Mouse (Mus musculus): ENCODE results near the gene Vgf. TPM values are rescaled to one million over a fixed set of nuclear protein-coding genes. Genes with fewer than 3 reads are reported as not detected.

The Vgf gene
- polyA plus RNA-seq, 2 experiments = 0.11 to 0.21 TPM

GRCm38 (mm10) chr5:137070881-137071605 lies 44.9 kb downstream of the Vgf start:
- peaks cover 9% of the 10 kb centered on the region for H3K4me1 ChIP-seq (ENCODE audit: control insufficient read depth, insufficient read depth, low read length)
- H3K9me3 ChIP-seq (ENCODE audit: control insufficient read depth, low read length) = no peaks in the 10 kb centered on the region
- DNase-seq (ENCODE audit: low spot score) = no peak
- H3K4me2 ChIP-seq (replicated peaks; ENCODE audit: low read depth, low read length, severe bottlenecking) = no peak overlapping the region
- no peak for ATAC-seq (ENCODE audit: low FRiP score, low read depth)
- TF ChIP-seq POLR2A (IDR thresholded peaks at IDR 0.05; ENCODE audit: borderline replicate concordance, extremely low read depth, insufficient read depth, insufficient read length) = no peak
- H3K27ac ChIP-seq (replicated peaks; ENCODE audit: low read depth, low read length) = no peak overlapping the region
- H3K27me3 ChIP-seq (ENCODE audit: control insufficient read depth, insufficient read depth, low read length) = no peaks in the 10 kb centered on the region
- WGBS = 86% methylated on average over 19 of the region's 19 CpGs
- H3K36me3 ChIP-seq (ENCODE audit: control insufficient read depth, insufficient read depth, low read length) = no peaks in the 10 kb centered on the region
- H3K4me3 ChIP-seq (replicated peaks; ENCODE audit: low read length) = no peak overlapping the region
- H3K9ac ChIP-seq (ENCODE audit: low read depth, low read length, severe bottlenecking) = no peak overlapping the region

- Histone ChIP-seq H3K9me3 (ENCODE audit: control insufficient read depth, low read length) (no peaks in the 10 kb centered on the region), H3K27ac (replicated peaks; ENCODE audit: low read depth, low read length) (peak within 1 kb of the TSS; percentile 58), H3K9ac (ENCODE audit: low read depth, low read length, severe bottlenecking) (peak within 1 kb of the TSS; percentile 40; the same call in 1 of the 2 replicates), H3K4me1 (ENCODE audit: control insufficient read depth, insufficient read depth, low read length) (peaks cover 9% of the 10 kb centered on the region), H3K4me2 (replicated peaks; ENCODE audit: low read depth, low read length, severe bottlenecking) (peak within 1 kb of the TSS; percentile 48), H3K27me3 (ENCODE audit: control insufficient read depth, insufficient read depth, low read length) (no peaks in the 10 kb centered on the region), H3K4me3 (replicated peaks; ENCODE audit: low read length) (peak within 1 kb of the TSS; percentile 26), H3K36me3 (ENCODE audit: control insufficient read depth, insufficient read depth, low read length) (no peaks in the 10 kb centered on the region)
- peak; percentile 97 for ATAC-seq (ENCODE audit: low FRiP score, low read depth)
- 16% methylated on average over 23 of the region's 23 CpGs for WGBS
- peak; percentile 88 for DNase-seq (ENCODE audit: low spot score)
- TF ChIP-seq POLR2A (IDR thresholded peaks at IDR 0.05; ENCODE audit: borderline replicate concordance, extremely low read depth, insufficient read depth, insufficient read length) = peak; percentile 80; the same call in 1 of the 2 replicates
Observed at GRCm38 (mm10) chr5:137072079-137072960, 46.1 kb downstream of the Vgf start, which contains the start of gene Serpine1. TSS of gene Serpine1 (minus strand) at chr5:137072268.

GRCm38 (mm10) chr5:137073141-137073540 lies 46.9 kb downstream of the Vgf start:
- H3K4me1 ChIP-seq (ENCODE audit: control insufficient read depth, insufficient read depth, low read length) = peaks cover 9% of the 10 kb centered on the region
- no peak for TF ChIP-seq POLR2A (IDR thresholded peaks at IDR 0.05; ENCODE audit: borderline replicate concordance, extremely low read depth, insufficient read depth, insufficient read length)
- no peaks in the 10 kb centered on the region for H3K27me3 ChIP-seq (ENCODE audit: control insufficient read depth, insufficient read depth, low read length)
- no peak overlapping the region for H3K9ac ChIP-seq (ENCODE audit: low read depth, low read length, severe bottlenecking)
- H3K4me3 ChIP-seq (replicated peaks; ENCODE audit: low read length) = no peak overlapping the region
- ATAC-seq (ENCODE audit: low FRiP score, low read depth) (no peak), DNase-seq (ENCODE audit: low spot score) (no peak)
- H3K9me3 ChIP-seq (ENCODE audit: control insufficient read depth, low read length) = no peaks in the 10 kb centered on the region
- H3K27ac ChIP-seq (replicated peaks; ENCODE audit: low read depth, low read length) = 0 out of 2 replicates have a peak overlapping the region, but pooled peaks have one; percentile 52
- no peaks in the 10 kb centered on the region for H3K36me3 ChIP-seq (ENCODE audit: control insufficient read depth, insufficient read depth, low read length)
- no peak overlapping the region for H3K4me2 ChIP-seq (replicated peaks; ENCODE audit: low read depth, low read length, severe bottlenecking)
- WGBS = 92% methylated on average over 8 of the region's 8 CpGs

- DNase-seq (ENCODE audit: low spot score) (no peak), ATAC-seq (ENCODE audit: low FRiP score, low read depth) (no peak)
- H3K4me3 ChIP-seq (replicated peaks; ENCODE audit: low read length) = no peak overlapping the region
- TF ChIP-seq POLR2A (IDR thresholded peaks at IDR 0.05; ENCODE audit: borderline replicate concordance, extremely low read depth, insufficient read depth, insufficient read length) = no peak
- WGBS = 35% methylated on average over 6 of the region's 6 CpGs
- peaks cover 9% of the 10 kb centered on the region for H3K4me1 ChIP-seq (ENCODE audit: control insufficient read depth, insufficient read depth, low read length)
- no peak overlapping the region for H3K4me2 ChIP-seq (replicated peaks; ENCODE audit: low read depth, low read length, severe bottlenecking)
- no peaks in the 10 kb centered on the region for H3K9me3 ChIP-seq (ENCODE audit: control insufficient read depth, low read length)
- no peaks in the 10 kb centered on the region for H3K27me3 ChIP-seq (ENCODE audit: control insufficient read depth, insufficient read depth, low read length)
- H3K27ac ChIP-seq (replicated peaks; ENCODE audit: low read depth, low read length) = no peak overlapping the region
- no peak overlapping the region for H3K9ac ChIP-seq (ENCODE audit: low read depth, low read length, severe bottlenecking)
- no peaks in the 10 kb centered on the region for H3K36me3 ChIP-seq (ENCODE audit: control insufficient read depth, insufficient read depth, low read length)
Observed at GRCm38 (mm10) chr5:137074191-137074651, 48.0 kb downstream of the Vgf start.

GRCm38 (mm10) chr5:137075726-137076125 lies 49.5 kb downstream of the Vgf start:
- ATAC-seq (ENCODE audit: low FRiP score, low read depth) (no peak), DNase-seq (ENCODE audit: low spot score) (no peak)
- peaks cover 9% of the 10 kb centered on the region for H3K4me1 ChIP-seq (ENCODE audit: control insufficient read depth, insufficient read depth, low read length)
- no peak overlapping the region for H3K4me3 ChIP-seq (replicated peaks; ENCODE audit: low read length)
- no peak overlapping the region for H3K27ac ChIP-seq (replicated peaks; ENCODE audit: low read depth, low read length)
- no peaks in the 10 kb centered on the region for H3K9me3 ChIP-seq (ENCODE audit: control insufficient read depth, low read length)
- WGBS = 74% methylated on average over 6 of the region's 6 CpGs
- H3K4me2 ChIP-seq (replicated peaks; ENCODE audit: low read depth, low read length, severe bottlenecking) = no peak overlapping the region
- no peak for TF ChIP-seq POLR2A (IDR thresholded peaks at IDR 0.05; ENCODE audit: borderline replicate concordance, extremely low read depth, insufficient read depth, insufficient read length)
- H3K27me3 ChIP-seq (ENCODE audit: control insufficient read depth, insufficient read depth, low read length) = no peaks in the 10 kb centered on the region
- no peak overlapping the region for H3K9ac ChIP-seq (ENCODE audit: low read depth, low read length, severe bottlenecking)
- no peaks in the 10 kb centered on the region for H3K36me3 ChIP-seq (ENCODE audit: control insufficient read depth, insufficient read depth, low read length)

Data from limb, embryonic 14.5 days (tissue).